Mouse (Mus musculus) left cerebral cortex, postnatal 14 days (tissue): ENCODE measurements around the gene Dynlt1b. TPM values are rescaled to one million over a fixed set of nuclear protein-coding genes. Genes with fewer than 3 reads are reported as not detected.
"Not testable (repeated sequence)": the region's sequence is repeated elsewhere in the genome, so short reads cannot be mapped to it uniquely, and the experiment has no call there.

ENCODE experiments used
- DNase-seq, 2 experiments: peaks; one replicate each; pipeline ENCODE4 v3.0.0; 2021 to 2022; ENCODE audit warnings: low spot score in 2 of 2, mixed read lengths in 1 of 2
- intact Hi-C: fragments of 180-260 bp; cut with DNase I; formaldehyde crosslinking; loops from one replicate; pipeline ENCODE4 v1.15.1; 2025
- total RNA-seq, 2 experiments: library from RNA; stranded (reverse); gene quantifications; 2 replicates each; pipeline ENCODE4 v1.2.3; 2021

Gene Dynlt1b
- total RNA-seq, 2 experiments from 2014 or later: 149 to 156 TPM

GRCm38 (mm10) chr17:6421547-6422326, 8.2 kb upstream of the Dynlt1b start:
- intact Hi-C loops, DNase-seq: not testable (repeated sequence)

GRCm38 (mm10) chr17:6422370-6422769, 7.5 kb upstream of the Dynlt1b start:
- DNase-seq, intact Hi-C loops: not testable (repeated sequence)

- intact Hi-C loops, DNase-seq: not testable (repeated sequence)
Observed at GRCm38 (mm10) chr17:6422805-6423204, 7.1 kb upstream of the Dynlt1b start.

- intact Hi-C loops: not testable (repeated sequence)
Observed at GRCm38 (mm10) chr17:6424294-6424980, 5.5 kb upstream of the Dynlt1b start.

GRCm38 (mm10) chr17:6425325-6425724, 4.6 kb upstream of the Dynlt1b start:
- DNase-seq, intact Hi-C loops: not testable (repeated sequence)

More at GRCm38 (mm10) chr17:6424294-6424980, 5.5 kb upstream of the Dynlt1b start:
- DNase-seq: not testable (repeated sequence)

GRCm38 (mm10) chr17:6426869-6427268, 3.0 kb upstream of the Dynlt1b start:
- DNase-seq, intact Hi-C loops: not testable (repeated sequence)

GRCm38 (mm10) chr17:6428926-6429325, 986 bp upstream of the Dynlt1b start:
- intact Hi-C loops, DNase-seq: not testable (repeated sequence)

GRCm38 (mm10) chr17:6430410-6431001, 594 bp downstream of the Dynlt1b start:
- intact Hi-C loops, DNase-seq: not testable (repeated sequence)

GRCm38 (mm10) chr17:6432456-6432855, 2.5 kb downstream of the Dynlt1b start:
- DNase-seq: peak in 1 of 2 experiments; percentile 42
- intact Hi-C loops: not testable (repeated sequence)

- intact Hi-C loops: not testable (repeated sequence)
- DNase-seq: peak; percentile 41 to 78
Observed at GRCm38 (mm10) chr17:6433691-6434090, 3.8 kb downstream of the Dynlt1b start.

- DNase-seq, intact Hi-C loops: not testable (repeated sequence)
Observed at GRCm38 (mm10) chr17:6438080-6438479, 8.2 kb downstream of the Dynlt1b start.

GRCm38 (mm10) chr17:6439913-6440312, 10.0 kb downstream of the Dynlt1b start:
- DNase-seq, intact Hi-C loops: not testable (repeated sequence)

GRCm38 (mm10) chr17:6440493-6441077, 10.7 kb downstream of the Dynlt1b start:
- intact Hi-C loops, DNase-seq: not testable (repeated sequence)

- DNase-seq, intact Hi-C loops: not testable (repeated sequence)
Observed at GRCm38 (mm10) chr17:6441254-6441653, 11.3 kb downstream of the Dynlt1b start.

GRCm38 (mm10) chr17:6442513-6442912, 12.6 kb downstream of the Dynlt1b start:
- DNase-seq, intact Hi-C loops: not testable (repeated sequence)

- DNase-seq, intact Hi-C loops: not testable (repeated sequence)
Observed at GRCm38 (mm10) chr17:6445794-6446587, 16.1 kb downstream of the Dynlt1b start.

- intact Hi-C loops, DNase-seq: not testable (repeated sequence)
Observed at GRCm38 (mm10) chr17:6448293-6448692, 18.4 kb downstream of the Dynlt1b start.

GRCm38 (mm10) chr17:6449166-6449565, 19.3 kb downstream of the Dynlt1b start:
- DNase-seq, intact Hi-C loops: not testable (repeated sequence)

- DNase-seq, intact Hi-C loops: not testable (repeated sequence)
Observed at GRCm38 (mm10) chr17:6451205-6451604, 21.3 kb downstream of the Dynlt1b start.
